Mouse (Mus musculus) B cell, adult 62 days (primary cell): Measurements from ENCODE around the gene Oard1. TPM values are rescaled to one million over a fixed set of nuclear protein-coding genes. Genes with fewer than 3 reads are reported as not detected.

Experiments
- total RNA-seq: library from RNA; stranded (reverse); gene quantifications from 4 replicates; pipeline ENCODE4 v1.2.4, GENCODE M21; 2023

Oard1 gene
- total RNA-seq = 36.9 to 47.5 TPM (median 43.1 TPM) in 4 replicates

DNA sequence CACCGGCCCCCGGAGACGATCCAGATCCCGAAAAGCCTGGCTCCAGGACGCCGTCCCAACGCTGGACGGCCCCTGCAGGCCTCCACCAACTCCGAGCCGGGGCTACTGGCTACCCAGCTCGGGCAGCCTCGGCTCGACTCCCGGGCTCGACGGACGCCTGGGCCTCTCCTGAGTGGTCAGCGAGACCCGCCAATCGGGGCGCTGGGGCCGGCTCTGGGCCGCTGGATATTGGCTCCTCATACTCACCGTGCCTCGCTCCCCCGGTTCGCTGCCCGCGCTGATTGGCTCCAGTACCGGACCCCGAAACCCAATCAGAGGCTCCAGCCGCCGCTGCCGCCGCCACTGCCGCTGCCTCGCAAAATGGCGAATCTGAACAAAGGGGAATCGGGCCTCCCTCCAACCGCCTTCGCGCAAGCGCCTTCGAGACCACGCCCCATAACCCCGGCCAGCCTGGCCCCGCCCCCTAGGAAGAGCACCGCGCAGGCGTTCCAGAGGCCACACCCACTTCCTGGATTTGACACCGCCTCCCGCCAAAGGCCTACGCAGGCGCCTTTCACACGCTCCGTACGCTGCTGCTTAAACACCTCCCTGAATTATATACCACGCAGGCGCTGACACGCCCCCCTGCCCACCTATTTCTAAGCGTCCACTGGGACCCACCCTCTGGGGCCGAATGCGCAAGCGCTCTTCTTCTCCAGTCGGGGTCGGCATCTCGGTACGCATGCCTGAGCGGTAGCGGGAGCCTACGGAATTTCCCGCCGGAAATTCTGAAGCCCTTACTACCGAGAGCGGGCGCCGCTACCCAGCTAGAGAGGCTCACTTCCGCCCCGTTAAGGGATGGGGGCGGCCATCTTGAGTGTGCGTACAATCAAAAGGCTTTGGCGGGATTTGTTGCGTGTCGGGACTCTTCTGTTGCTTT, at the start of gene Oard1, which contains the start of gene Nfya:
Gene Oard1, plus strand, starts transcription at position 635 of the 919 bp plus-strand sequence.
Gene Nfya, minus strand, starts transcription at position 527 of the 919 bp plus-strand sequence.

DNA sequence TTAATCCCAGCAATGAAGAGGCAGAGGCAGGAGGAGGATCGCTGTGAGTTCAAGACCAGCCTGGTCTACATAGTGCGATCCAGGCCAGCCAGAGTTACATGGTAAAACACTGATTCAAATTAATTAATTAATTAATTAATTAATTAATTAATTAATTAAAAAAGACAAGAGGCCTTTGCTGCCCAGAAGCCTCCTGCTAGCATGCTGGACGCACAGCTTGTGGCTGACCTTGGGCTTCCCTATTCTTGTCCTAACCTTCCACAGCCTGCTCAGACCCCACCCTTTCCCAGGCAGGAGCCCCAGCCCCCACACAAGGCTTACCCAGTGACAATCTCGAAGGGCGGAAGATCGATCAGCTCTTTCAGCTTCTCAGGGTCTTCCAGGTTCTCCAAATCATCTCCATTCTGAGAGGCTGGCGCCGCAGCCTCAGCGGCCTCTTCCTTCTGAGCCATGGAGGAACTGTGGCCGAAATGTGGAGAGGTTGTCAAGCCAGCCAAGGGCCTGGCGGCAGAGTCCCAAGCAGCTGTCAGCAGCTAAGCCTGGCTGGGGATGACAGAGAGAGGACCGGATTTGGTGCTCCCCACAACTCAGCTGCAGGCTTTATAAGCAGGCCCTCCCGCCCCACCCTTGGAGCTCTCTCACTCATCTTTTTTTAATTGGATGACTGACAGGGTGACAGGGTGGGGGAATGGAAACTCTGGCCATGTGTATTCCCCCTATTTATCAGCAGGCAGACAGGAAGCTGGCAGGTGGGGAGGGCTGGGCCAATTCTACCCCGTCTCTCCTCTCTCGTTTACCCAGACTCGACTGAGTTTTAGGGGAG, 22.6 kb downstream of the Oard1 start, which contains the start of gene Apobec2:
Gene Apobec2, minus strand, starts transcription at position 773 of the 823 bp plus-strand sequence.

DNA sequence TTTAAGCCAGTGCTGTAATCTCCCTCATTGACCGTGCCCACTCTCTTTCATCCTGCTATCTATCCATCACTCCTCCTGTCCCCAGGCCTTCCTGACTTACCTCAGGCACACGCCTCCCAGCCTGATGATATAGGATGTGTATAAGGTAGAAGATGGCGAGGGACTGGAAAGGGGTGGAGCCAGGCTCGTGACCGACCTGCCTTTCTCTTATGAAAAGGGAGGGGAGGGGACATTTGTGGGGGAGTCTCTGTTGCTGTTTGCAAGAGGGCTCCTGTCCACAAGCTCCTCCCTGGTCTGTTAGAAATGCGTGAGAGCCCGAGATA, 41.5 kb downstream of the Oard1 start, which contains the start of gene Tspo2:
Gene Tspo2, minus strand, starts transcription at position 170 of the 323 bp plus-strand sequence.

DNA sequence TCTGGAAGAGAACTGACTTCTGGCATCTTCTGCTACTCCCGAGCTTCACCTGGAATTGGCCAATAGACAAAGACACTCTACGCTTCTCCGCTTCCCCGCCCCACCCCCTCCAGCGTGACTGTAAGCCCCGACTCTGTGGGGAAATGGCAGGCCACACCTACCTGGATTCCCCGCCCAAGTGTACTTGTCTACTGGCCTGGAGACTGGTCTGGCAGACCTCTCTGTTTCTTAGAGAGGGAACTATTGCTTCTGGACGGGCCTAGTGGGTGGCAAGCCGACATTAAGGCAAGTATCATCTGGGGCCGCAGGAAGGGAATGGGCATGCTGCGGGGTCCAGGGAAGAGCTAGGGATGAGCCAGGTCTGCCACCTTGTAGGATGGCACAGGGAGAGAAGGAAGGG, 44.9 kb downstream of the Oard1 start, which contains the start of gene Unc5cl:
Gene Unc5cl, plus strand, starts transcription at position 214 of the 400 bp plus-strand sequence.

Other genes with a start within 250 kb of the Oard1 start
- gene A530064D06Rik, start 242.7 kb upstream of the Oard1 start, total RNA-seq = 0.72 to 1.5 TPM in 2 of 4 replicates, not detected in the others
- 1.7 to 2.2 TPM (median 2.1 TPM) in 4 replicates for gene Trem1, start 177.2 kb upstream of the Oard1 start, total RNA-seq
- not detected in 4 replicates for gene Trem3, start 162.2 kb upstream of the Oard1 start, total RNA-seq
- 1.4 to 4.1 TPM (median 3.5 TPM) in 4 replicates for gene Treml4, start 145.7 kb upstream of the Oard1 start, total RNA-seq
- 174 to 186 TPM (median 177 TPM) in 4 replicates for gene Treml2, start 110.5 kb upstream of the Oard1 start, total RNA-seq
- gene B430306N03Rik, start 93.9 kb upstream of the Oard1 start, total RNA-seq = 7.4 to 11.3 TPM (median 9.5 TPM) in 4 replicates
- not detected in 4 replicates for gene Trem2, start 63.6 kb upstream of the Oard1 start, total RNA-seq
- gene Treml1, start 50.1 kb upstream of the Oard1 start, total RNA-seq = 0.49 TPM in 1 of 4 replicates, not detected in the others
- 86.8 to 106 TPM (median 101 TPM) in 4 replicates for gene Nfya, start 108 bp upstream of the Oard1 start, total RNA-seq
- 0.42 to 0.70 TPM (median 0.69 TPM) in 3 of 4 replicates, not detected in the other for gene Apobec2, start 22.9 kb downstream of the Oard1 start, total RNA-seq
- not detected in 4 replicates for gene Tspo2, start 41.5 kb downstream of the Oard1 start, total RNA-seq
- gene Unc5cl, start 44.9 kb downstream of the Oard1 start, total RNA-seq = 3.3 to 6.2 TPM (median 4.7 TPM) in 4 replicates